Mouse (Mus musculus) heart, postnatal 0 days (tissue): ENCODE measurements around the gene Fam89b.

Source experiments
- CTCF ChIP-seq: IDR thresholded peaks from 2 replicates; pipeline ENCODE4 v1.5.1; 2016; ENCODE audit warnings: antibody characterized with exemption, control low read depth, low read depth
- EP300 ChIP-seq: IDR thresholded peaks from 2 replicates; pipeline ENCODE4 v1.6.1; 2016; ENCODE audit warnings: antibody characterized with exemption, low read depth

- TF ChIP-seq CTCF, result no peak
- peak; percentile 6; the same call in 1 of the 2 replicates for TF ChIP-seq EP300
These were observed 41.7 kb upstream of the Fam89b start, which contains the start of gene Scyl1 for GRCm38 (mm10) chr19:5770925-5771860.
